Mouse (Mus musculus): Measurements from ENCODE around the gene Dusp28.

Dusp28 gene

DNA sequence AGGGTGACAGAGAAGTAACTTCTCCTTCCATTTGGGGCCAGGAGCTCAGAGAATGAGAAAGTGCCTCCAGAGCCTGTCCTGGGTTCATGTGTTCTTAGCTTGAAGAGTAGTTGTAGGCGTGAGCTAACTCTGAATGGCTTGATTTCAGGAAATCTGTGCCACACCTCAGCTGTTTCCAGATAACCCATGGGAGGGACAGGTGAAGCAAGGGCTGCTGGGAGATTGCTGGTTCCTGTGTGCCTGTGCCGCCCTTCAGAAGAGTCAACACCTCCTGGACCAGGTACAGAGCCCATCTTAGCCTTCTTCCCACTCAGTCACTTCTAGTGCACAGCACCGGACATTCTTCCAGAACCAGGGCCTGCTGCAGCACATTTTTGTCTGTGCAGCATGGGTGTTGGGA is 31.0 kb downstream of the Dusp28 start:
- no peak for DNase-seq (ENCODE audit: low spot score in 2 of 2)

GRCm38 (mm10) chr1:92939746-92940145 is 33.0 kb downstream of the Dusp28 start:
- no peak for DNase-seq (ENCODE audit: low spot score in 2 of 2)

DNA sequence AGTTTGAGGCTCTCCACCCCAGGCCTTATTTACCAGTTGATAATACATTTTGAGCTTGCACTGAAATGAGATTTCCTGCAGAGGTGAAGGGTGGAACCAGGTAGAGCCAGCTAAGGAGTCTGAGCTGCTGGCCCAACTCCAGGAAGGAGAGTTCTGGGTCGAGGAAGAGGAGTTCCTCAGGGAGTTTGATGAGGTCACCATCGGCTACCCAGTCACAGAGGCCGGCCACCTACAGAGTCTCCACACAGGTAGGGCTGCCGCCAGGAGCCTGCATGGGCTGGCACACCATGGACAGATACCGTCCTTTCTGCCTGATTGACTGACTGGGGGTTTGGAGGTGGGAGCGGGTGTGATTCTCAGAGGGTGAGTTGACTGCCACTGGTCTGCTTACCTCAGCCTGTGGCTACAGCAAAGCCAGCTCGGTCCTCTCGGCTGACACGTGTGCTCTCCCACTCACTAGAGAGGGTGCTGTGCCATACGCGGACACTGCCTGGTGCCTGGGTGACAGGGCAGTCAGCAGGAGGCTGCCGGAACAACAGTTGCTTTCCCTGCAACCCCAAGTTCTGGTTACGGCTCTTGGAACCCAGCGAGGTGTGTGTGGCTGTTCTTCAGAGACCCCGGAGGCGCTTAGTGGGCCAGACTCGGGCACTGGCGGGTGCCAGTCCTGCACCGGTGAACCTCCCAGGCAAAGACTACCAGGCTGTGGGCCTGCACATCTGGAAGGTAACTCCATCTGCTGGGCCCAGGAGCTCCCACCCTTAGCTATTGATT is 36.6 kb downstream of the Dusp28 start:
- DNase-seq (ENCODE audit: low spot score in 2 of 2) = no peak

DNA sequence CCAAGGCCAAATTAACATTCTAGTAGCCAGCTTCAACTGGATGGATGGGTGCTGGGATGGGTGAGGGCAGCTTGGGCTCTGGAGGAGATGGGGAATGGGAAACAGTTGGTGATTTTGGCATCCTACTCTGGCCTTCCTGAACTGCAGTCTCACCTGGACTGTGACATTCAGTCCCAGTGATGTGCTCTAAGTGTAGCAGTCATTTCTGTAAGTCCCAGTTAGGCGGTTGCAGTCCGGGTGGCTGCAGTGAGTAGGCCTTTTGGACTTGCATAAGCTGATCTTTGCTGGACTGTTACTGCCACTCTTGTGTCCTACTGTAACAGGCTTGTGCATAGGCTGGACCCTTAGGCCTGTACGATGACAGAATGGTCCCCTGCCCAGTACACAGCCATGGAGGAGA is 41.2 kb downstream of the Dusp28 start:
- peak in 1 of 2 experiments; percentile 2 for DNase-seq (ENCODE audit: low spot score in 2 of 2)

DNA sequence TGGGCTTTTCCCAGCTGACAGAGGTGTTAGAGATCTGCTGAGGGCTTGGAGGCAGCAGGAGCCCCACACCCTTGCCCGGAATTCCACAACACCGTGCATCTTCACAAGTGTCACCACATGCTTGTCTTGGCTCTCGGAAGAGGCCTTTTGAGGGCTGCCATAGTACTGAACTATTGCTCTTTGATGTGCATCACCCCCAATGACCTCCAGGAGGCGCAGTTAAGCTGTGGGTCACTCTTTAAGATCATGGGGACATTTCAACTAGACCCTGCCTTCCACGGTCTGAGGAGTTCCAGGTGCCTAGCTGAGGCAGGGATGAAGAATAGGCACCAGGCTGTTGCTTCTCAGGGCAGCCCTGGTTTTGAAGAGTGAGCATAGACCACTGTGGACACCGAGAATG is 42.6 kb downstream of the Dusp28 start:
- peak in 1 of 2 experiments; percentile 4 for DNase-seq (ENCODE audit: low spot score in 2 of 2)

DNA sequence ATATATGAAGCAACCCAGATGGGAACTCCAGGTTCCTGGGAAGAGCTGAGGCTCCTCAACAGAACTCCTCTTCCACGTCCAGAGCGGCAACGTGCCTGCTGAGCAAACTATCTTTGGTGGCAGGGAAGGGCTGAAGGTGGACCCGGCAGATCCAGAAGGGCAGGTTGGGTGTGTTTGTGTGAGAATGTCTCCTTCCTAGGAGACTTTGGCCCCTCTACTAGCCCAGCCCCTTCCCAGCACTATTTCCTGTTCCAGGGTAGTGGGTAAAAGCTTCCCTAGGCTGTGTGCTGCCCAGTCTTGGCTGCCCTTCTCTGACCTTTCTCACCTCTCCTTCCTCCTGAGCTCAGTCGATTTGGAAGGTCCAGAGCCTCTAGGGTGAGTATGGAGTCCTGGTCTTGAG is 43.8 kb downstream of the Dusp28 start, which contains the start of gene Gpr35:
Gene Gpr35, plus strand, starts transcription at position 259 of the 400 bp plus-strand sequence.
- peak in 1 of 2 experiments; percentile 2 for DNase-seq (ENCODE audit: low spot score in 2 of 2)

- no peak for DNase-seq (ENCODE audit: low spot score in 2 of 2)
Measured at GRCm38 (mm10) chr1:92953641-92954040, 46.9 kb downstream of the Dusp28 start.

GRCm38 (mm10) chr1:92956571-92957335 is 50.0 kb downstream of the Dusp28 start:
- peak; percentile 36 to 70 for DNase-seq (ENCODE audit: low spot score in 2 of 2)

All from frontal cortex, postnatal 10 days (tissue).